Mouse (Mus musculus) ES-E14 (cell line): ENCODE results near the gene Nob1.

Experiments used
- CHD2 ChIP-seq: IDR thresholded peaks from 2 replicates; pipeline ENCODE4 v1.6.1; 2014; ENCODE audit warnings: mild to moderate bottlenecking, low read depth, low read length, inconsistent platforms
- MAFK ChIP-seq: IDR thresholded peaks from 2 replicates; pipeline ENCODE4 v1.6.1; 2014; ENCODE audit warnings: mild to moderate bottlenecking, low read depth, low read length, inconsistent platforms; ENCODE audit not compliant: insufficient read depth
- ZC3H11A ChIP-seq: IDR thresholded peaks from 2 replicates; pipeline ENCODE4 v1.6.1; 2012; ENCODE audit warnings: low read depth, mild to moderate bottlenecking, inconsistent platforms, low read length, borderline replicate concordance

DNA sequence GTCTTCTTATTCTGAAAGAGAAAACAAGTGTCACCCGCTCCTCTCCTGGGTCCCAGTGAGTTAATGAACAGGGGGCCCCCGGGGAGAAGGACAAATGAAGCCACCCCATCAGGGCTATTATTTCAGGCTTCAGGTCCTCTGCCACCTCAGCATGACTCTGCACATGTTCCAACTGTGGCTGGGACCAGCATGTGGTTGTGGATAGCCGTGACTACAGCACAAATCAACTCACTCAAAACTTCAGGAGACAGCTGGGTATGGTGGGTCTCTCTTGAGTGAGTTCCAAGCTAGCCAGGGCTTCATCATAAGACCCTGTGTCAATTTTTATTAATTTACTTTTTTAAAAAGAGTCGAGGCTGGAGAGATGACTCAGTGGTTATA is 33.7 kb downstream of the Nob1 start:
- no peak for TF ChIP-seq CHD2
- no peak for TF ChIP-seq MAFK
- no peak for TF ChIP-seq ZC3H11A
